Mouse (Mus musculus): ENCODE results near the gene Acbd3. TPM values are rescaled to one million over a fixed set of nuclear protein-coding genes. Genes with fewer than 3 reads are reported as not detected.

Acbd3 gene
- total RNA-seq, 2 experiments from 2014 or later = 12.0 to 14.6 TPM

DNA sequence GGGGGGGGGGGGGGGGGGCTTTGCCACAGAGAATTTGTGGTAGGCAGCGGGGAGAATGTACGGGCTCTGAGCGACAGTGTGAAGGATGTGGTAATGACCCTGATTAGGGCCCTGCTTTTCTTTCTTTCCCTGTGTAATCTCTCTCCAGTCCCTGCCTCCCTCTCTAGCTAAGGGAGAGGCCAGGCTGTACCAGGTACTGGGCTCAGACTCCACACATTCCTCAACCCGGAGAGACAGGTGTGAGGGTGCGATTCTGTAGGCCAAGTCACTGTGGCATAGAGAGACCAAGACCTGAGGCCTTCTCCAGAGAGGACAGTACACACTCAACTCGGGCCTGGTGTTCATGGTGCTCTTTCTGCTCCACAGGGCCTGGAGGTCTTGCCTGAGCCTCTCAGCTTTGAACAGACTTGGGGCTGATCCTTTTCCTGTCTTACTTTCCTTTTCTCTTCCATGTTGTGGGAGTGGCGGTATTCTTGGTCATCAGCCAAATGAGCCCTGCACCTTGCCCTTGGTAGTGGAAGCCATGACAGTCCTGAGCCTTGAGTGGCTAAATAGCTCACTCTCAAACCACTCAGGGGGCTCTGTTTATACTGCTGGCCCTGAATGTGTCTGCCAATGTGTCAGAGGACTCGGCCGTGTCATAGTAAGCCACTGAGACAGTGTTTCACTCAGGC, 57.2 kb downstream of the Acbd3 start:
- DNase-seq (ENCODE audit: low spot score) = no peak

DNA sequence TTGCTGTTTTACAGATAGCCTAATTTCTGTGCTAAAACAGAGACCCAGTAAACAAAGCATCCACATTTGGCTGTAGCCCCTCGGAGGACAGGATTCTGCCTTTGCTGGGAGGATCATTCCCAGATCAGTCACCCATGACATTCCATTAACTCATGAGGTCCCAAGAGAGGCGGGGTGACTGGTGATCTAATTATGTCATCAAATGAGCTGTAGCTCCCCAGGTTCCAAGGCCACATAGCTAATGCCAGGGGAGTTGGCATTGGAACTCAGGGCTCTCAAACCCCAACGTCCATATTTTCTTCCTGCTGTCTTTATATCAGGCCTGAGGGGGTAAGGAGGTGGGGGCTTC, 57.7 kb downstream of the Acbd3 start:
- no peak for DNase-seq (ENCODE audit: low spot score)

DNA sequence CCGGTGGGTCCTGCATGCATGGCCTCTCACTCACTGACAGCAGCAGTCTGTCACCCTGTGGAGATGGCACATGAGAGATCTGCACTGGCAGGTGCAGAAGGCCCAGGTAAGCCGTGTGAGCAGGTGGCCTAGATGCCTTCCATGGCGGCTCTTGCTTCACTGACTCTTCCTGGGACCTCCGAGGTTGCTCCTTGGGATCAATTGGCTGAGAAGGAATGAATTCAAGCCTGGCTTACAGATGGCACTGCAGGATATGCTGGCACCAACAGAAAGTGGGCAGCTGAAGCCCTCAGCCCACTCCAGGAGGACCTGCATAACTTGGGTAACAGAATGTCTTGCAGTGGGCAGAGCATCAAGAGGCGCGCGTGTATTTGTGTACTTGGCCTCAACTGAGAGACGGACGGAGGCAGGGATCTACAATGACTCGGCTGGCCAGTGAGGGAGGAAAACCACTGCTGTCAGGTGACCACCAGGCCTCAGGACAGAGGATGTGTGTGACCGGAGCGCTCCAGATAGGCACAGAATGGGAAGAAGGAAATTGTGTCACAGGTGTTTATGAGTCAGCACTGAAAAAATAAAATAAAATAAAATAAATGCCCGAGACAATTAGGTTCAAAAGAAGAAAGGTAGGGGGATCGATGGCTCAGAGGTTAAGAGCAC, 66.1 kb downstream of the Acbd3 start:
- no peak for DNase-seq (ENCODE audit: low spot score)

DNA sequence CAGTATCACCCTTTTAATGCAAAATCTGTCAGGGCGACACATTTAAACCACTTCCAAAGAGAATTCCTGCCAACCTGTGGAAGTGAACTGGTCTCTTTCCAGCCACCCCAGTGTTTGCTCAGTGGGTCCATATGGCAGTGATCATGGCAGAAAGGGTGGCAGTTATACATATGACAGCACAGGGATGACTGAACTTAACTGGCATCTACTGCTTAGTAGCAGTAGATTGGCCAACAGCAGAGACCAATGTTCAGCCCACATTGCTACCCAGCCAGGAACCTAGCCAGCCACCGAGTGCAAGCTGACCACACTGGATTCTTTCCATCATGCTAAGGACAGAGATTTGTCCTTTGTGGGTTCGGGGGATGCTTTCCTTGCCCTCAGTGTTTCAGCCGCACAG, 67.0 kb downstream of the Acbd3 start:
- no peak for DNase-seq (ENCODE audit: low spot score)

DNA sequence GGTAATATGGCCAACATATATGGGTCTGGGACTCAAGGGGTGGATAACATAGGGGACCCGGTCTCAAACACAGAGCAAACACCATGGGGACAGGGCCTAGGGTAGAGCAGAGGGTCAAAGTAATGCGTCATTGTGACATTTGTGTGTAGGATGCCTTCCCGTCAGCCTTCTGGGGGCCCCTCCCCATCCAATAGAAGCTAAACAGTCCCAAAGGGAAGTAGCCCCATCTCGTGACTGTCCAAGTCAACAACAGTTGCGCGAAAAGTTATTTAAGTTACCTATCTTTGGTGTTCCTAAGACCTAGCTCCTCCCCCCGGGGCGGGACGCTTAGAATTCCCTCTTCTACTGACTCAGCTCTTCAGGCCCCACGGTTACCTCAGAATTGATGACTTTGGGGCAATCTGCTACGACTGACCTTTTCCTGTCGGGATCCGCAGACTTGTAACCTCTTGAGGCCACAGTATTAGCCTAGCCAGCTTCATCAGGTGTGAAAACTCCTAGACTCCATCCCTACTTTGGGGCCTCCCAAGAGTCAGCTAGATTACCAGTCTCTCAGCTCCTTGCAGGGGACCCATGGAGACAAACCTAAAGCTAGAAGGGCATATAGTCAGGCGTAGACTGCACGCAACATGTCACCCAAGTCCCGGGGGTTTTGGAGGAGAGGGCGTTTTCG, 67.7 kb downstream of the Acbd3 start:
- DNase-seq (ENCODE audit: low spot score) = no peak

DNA sequence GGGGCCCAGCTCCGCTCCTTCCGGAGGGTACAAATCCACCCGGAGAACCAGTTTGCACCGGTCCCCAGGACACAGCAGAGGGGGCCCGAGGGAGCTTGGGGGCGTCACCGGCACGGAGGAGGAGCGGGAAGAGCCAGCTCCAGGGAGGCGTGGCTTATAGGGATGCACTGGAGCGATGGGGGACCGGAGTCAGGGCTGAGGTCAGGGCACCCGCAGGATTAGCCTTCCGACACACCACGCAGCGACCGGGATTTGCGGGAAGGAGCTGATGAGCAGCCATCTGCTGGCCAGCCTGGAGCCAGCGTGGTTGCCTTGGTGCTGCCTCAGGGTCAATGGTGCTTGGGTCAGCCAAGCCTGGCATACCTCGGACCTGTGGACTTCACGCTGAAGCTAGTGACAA, 68.3 kb downstream of the Acbd3 start:
- no peak for DNase-seq (ENCODE audit: low spot score)

DNA sequence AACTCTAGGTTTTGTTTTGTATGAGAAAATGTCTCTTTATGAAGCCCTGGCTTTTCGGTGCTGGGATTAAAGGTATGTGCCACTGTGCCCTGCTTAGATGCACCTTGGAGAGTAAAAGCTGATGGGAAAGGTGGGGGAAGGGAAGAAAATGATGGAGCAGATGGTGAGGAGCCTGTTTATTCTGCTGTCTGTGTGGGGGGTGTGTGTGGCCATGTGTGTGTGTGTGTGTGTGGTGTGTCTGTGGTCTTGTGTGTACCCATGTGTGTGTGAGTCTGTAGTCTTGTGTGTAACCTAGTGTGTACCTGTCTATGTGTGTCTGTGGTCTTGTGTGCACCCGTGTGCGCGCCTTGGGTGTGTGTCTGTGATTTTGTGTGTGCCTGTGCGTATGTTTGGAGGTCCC, 72.8 kb downstream of the Acbd3 start:
- DNase-seq (ENCODE audit: low spot score) = no peak

DNA sequence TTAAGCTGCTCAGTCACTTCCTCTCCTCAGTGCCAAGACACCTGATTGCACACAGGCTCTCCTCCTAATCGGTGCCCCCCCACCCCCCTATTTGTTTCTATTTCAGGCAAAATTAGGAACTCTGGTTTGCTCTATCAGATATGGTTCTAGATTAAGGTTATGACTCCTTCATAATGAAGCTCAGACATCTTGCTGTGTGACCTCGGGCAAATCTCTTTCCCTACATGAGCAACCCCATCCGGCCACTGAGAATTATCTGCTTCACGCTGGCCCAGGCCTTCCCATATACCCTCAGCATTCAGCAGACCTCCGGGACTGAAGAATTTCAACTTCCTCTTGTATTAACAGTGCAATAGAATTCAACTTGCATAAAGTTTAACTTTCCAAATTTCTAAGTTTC, 73.4 kb downstream of the Acbd3 start:
- no peak for DNase-seq (ENCODE audit: low spot score)

DNA sequence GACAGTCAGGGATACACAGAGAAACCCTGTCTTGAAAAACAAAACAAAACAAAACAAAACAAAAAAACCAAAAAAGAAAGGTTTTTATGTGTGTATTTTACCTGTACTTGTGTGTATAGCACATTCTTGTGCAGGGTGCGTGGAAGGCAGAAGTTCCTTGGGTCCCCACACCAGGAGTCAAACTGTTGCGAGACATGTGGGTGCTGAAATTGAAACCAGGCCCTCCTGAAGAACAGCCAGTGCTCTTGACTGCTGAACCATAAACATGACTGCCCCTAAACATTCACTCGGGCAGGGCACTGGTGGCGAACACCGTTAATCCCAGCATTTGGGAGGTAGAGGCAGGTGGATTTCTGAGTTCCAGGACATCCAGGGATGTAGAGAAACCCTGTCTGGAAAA, 74.2 kb downstream of the Acbd3 start:
- DNase-seq (ENCODE audit: low spot score) = no peak

DNA sequence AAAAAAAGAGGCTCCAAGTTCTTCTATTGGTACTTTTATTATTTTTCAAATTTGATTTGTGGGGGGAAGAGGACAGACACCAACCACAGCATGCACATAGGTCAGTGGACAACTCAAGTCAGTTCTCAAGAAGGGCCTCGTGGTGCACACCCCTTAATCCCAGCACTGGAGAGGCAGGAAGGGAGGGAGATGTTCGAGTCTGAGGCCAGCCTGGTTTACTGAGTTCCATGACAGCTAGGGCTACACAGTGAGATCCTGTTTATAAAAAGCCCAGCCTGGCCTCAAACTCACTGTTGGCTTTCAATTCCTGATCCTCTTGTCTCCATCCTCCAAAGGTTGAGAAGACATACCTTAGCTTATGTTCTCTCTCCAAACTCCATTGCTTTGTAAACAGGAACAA, 75.0 kb downstream of the Acbd3 start:
- no peak for DNase-seq (ENCODE audit: low spot score)

DNA sequence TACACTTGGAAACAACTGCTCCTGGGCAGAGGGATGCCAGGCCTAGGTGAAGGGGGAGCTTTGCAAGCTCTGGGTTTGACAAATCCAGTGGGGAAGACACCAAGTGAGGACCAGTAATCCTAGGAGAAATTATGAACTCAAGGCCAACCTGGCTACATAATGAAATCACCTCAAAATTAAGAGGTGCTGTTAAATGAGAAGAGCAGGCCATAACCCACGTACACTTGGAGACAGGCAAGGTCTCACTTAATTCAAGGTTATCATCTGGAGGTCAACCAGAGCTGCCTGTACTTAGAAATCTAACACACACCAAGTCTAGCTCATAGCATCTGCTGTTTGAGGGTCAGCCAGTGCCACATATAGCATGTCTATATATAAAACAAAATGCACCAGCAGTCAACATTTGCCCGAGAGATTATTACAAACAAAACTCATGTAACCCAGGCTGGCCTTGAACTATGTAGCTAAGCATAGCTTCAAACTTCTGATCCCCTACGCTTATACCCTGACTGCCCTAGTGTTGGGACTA, 75.7 kb downstream of the Acbd3 start:
- DNase-seq (ENCODE audit: low spot score) = no peak

Other genes starting within 250 kb of the Acbd3 start
- gene Stum, start 242.5 kb upstream of the Acbd3 start, total RNA-seq (2021) = under 1 TPM; 0.59 to 0.78 TPM
- gene Parp1, start 157.1 kb upstream of the Acbd3 start, total RNA-seq (2021) = 10 to 100 TPM; 57.0 to 64.2 TPM
- 1 to 10 TPM; 2.7 to 3.3 TPM for gene Lin9, start 84.9 kb upstream of the Acbd3 start, total RNA-seq (2021)
- gene Mixl1, start 29.0 kb upstream of the Acbd3 start, total RNA-seq (2021) = not detected
- gene H3f3a, start 87.9 kb downstream of the Acbd3 start, total RNA-seq (2021) = 100 to 1,000 TPM; 285 to 302 TPM
- 1 to 10 TPM; 7.1 to 9.6 TPM for gene Sde2, start 125.1 kb downstream of the Acbd3 start, total RNA-seq (2021)
- not detected for gene Lefty2, start 167.1 kb downstream of the Acbd3 start, total RNA-seq (2021)
- gene Pycr2, start 178.2 kb downstream of the Acbd3 start, total RNA-seq (2021) = 10 to 100 TPM in 1 of 2 experiments, 1 to 10 TPM in 1; 9.9 to 10.9 TPM
- under 1 TPM; 0.23 to 0.26 TPM for gene Lefty1, start 209.0 kb downstream of the Acbd3 start, total RNA-seq (2021)
- gene Tmem63a, start 216.3 kb downstream of the Acbd3 start, total RNA-seq (2021) = 10 to 100 TPM; 14.5 to 15.6 TPM